Mouse (Mus musculus) cerebellum, adult 8-10 months (tissue): ENCODE results near the gene Fhod1.

Experiments used
- DNase-seq: peaks from one replicate; pipeline ENCODE4 v3.0.0; 2022

Gene Fhod1

DNA sequence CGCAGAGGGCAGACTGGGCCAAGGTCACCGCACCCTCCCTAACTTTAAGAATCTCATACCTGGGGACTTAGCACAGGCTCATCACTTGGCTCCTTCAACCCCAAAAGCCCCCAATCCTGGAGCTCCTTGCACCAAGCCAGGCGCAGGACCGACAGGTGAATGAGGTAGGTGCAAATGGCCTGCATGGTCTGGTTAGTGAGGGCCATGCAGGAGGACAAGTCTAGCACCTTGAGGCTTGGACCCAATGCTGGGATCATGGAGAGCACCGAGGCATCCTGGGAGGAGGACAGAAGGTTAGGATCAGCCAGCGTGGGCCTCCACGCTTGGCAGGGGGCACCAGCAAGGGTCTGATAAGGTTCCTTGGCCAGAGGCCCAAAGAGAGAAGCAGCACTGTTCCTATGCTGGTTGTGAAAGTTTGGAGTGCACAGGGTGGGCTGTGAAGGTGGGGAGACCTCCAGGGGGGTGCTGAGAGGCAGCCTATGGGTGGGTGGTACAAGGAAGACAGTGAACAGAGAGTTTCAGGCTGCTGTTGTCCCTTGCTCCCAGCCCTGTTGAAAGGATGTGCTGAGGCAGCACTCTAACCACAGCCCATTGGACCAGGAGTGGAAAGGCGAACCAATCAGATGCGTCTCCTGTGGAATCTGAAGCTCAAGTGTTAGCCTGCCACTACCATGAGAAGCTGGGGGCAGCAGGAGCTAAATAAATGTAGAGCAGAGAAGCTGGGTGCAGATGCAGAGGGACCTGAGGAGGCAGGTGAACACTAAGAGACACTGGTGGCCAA, 33.9 kb downstream of the Fhod1 start:
- DNase-seq = no peak

DNA sequence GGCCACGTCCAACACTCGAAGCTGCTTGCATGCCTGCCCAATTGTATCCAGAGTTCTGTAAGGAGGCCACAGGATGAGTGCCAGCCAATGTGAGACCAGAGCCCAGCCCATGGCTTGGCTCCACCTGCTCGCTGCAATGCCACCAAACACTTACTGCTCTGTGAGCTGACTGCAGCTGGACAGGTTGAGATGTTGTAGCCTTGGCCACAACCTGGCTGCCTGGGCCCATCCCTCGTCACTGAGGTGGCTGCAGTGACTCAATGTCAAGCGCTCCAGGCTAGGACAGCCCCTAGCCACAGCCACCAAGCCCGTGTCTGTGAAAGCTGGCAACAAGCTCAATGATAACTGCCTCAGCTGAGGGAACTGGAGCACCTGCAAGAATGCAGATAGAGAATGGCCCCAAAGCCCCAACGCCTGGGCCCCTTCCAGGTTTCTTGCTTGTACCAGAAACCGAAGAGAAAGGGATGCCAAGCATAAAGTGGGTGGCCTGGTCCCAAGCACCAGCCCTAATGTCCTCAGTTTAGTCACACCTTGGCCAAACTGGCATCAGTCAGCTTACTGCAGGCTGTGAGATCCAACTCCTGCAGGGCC, 34.8 kb downstream of the Fhod1 start:
- DNase-seq = peak; percentile 39

DNA sequence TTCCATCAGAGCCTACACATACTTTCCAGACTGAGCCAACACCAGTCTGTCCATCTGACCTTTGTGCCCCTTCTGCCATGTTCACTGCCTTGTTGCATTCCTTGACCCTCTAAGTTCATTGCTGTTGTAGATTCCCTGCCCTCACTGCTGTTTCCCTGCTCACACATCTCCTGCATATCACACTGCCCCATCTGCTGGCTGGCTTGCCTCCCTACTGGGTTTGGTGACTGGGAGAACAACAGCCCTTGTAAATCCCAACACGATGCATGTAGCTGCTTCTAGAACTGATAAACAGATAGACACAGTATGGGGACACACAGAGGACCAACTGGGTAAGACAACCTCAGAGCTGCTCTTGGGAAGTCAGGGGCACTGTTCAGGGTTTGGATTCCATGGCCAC, 36.0 kb downstream of the Fhod1 start:
- DNase-seq = no peak

DNA sequence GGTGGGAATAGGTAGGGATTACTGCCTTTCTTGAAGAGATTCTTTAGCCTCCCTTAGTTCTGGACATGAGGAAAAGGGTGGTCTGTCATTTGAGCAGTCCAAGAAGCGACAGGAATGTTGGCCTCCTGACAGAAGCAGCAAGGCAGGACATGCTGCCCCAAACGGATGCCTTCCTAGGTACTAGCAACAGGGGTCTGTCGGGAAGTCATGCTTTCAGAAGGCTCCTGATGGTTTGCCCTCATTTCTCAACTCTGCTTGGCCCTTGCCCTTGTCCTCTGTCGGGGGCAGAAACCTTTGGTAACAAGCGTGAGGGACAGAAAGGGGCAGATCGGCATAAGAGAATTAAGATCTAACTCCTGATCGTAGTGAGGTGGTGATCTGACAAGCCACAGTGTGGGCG, 37.6 kb downstream of the Fhod1 start:
- peak; percentile 49 for DNase-seq

DNA sequence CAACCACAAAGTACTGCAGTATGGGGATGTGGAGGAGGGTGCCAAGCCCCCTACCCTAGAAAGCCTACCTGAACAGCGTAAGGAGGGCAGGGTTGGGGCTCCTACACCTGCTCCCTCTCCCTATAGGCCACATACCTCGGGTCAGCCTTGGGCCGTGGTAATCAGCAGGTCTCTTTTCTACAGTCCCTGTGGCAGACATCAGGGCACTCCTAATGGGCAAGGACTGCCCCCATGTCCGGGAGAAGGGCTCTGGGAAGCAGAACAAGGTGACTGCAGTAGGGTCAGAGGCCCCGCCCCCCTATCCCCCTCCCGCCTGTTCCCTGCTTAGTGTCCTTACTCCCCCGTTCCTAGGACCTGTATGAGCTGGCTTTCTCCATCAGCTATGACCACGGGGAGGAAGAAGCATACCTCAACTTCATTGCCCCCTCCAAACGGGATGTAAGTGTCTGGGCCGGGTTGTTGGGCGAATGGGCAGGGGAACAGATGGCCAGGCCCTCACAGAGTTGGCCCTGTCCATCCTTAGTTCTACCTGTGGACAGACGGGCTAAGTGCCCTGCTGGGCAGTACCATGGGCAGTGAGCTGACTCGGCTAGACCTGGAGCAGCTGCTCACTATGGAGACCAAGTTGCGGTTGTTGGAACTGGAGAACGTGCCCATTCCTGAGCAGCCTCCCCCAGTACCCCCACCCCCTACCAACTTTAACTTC, 38.5 kb downstream of the Fhod1 start:
- peak; percentile 90 for DNase-seq

DNA sequence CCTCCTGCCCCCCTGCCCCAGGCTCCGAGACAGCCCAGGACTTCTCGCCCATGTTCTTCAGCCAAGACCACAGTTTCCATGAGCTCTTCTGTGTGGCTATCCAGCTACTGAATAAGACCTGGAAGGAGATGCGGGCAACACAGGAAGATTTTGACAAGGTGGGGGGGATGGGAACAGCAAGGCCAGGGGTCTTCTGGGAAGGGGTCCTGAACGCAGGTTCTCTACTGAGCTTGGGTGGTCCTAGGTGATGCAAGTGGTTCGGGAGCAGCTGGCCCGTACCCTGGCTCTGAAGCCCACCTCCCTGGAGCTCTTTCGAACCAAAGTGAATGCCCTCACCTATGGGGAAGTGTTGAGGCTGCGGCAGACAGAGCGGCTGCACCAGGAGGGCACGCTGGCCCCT, 39.3 kb downstream of the Fhod1 start:
- peak; percentile 36 for DNase-seq

DNA sequence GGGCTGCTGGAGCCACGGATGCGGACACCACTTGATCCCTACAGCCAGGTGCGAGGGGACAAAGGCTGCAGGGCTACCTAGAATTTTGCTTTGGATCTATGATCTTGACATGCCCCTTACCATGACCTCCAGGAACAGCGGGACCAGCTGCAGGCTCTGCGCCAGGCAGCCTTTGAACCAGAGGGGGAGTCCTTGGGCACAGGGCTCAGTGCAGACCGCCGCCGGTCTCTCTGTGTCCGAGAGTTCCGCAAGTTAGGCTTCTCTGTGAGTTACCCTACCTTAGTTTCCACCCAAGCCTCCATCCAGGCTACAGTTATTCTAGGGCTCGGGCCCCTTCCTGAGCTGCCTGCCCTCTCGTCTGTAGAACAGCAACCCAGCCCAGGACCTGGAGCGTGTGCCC, 40.1 kb downstream of the Fhod1 start:
- DNase-seq = peak; percentile 31

DNA sequence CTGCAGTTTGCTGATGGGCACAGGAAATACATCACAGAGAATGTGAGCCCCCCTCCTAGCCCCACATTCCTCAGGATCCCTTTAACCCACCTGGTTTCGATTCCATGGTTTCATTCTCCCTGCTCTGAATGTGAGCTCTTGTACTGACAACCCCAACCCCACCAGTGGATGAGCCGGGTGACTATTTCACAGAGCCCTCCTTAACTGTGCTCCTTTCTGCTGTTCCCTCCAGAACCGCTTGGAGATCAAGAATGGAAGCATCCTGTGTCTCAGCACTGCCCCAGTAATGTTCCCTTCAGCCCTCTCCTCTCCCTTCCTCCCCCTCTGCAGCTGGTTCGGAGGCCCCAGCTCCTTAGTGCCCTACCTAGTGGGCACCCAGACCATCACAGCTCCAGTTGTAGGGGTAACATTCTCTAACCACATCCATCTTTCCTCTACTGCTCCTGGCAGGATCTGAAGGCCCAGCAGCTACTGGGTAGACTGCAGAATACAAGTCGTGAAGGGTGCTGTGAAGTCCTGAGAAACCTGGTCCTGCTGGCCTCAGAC, 41.5 kb downstream of the Fhod1 start:
- peak; percentile 49 for DNase-seq

DNA sequence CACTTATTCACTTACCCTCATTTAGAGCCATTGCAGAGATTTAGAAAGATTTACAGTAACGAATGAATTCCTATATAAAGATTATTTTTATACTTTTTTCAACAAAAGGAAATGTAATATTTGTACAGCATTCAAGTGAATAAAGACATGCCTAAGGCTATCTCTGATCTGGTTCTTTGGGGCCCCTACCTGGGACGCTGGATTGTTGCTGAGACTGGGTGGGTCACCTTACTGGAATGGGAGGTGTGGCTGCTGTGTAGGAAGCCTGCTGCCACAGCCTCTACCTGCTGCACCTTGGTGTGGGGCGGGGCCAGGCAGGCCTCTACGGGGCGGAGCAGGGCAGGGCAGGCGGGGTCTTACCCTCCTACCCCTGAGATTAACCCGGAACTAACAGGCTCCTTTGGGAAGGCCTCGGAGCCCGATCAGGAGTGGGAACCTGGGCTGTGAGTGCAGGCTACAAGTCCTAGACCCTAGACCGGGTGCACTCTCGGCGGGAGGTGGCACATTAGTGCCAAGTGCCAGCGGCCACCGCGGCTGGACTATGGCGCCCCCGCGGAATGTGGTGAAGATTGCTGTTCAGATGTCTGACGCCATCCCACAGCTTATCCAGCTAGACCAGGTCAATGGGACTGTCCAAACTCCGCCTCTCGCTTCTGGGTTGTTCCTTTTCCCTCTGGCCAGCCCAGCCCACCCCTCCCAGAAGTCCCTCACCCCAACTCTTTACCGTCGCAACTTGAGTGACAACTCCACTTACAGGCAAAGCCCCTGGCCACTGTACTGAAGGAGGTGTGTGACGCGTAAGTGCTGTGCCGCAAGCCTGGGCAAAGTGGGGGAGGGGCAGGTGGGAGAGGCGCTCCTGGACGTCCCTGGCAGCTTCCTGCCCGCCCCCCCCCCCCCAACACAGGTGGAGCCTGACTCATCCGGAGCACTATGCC, 42.3 kb downstream of the Fhod1 start, which contains the start of gene Elmo3:
Gene Elmo3, plus strand, starts transcription at position 391 of the 935 bp plus-strand sequence.
- DNase-seq = peak; percentile 78

DNA sequence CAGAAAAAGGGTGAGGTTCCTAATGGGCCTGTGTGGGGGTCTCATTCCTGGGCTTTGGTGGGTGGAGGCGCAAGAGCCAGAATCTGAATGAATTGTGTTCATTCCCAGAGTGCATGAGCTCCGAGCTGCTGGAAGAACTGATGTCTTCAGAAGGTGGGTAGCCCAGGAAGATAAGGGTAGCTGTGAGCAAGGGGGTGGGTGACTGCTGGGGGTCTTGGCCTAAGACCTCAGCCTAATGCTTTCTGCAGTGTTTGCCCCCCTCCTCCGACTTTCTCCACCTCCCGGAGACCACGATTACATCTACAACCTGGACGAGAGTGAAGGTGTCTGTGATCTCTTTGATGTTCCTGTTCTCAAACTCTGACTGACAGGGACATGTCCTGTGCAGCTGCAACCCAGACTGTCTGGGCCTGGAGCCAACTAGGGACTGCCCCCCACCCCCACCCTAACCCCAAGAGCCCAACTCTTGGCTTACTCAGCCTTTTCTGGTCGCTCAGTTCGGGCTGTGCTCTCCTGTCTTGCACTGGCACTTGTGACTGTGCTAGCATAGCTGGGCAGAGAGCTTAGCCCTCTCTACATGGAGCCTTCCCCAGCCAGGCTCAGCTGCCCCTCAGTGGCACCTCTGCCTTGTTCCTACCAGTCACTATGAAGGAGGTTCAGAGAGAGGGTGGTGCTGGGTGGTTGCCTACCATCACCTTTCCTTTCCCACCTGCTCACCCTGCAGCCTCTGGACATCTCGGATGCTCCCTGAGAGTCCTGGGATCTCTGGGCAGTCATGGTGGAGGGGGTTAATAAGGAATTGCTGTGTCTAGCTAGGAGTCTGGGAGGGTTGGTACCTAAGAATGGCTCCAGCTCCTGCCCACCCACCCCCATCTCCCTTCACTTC, 43.2 kb downstream of the Fhod1 start:
- no peak for DNase-seq

DNA sequence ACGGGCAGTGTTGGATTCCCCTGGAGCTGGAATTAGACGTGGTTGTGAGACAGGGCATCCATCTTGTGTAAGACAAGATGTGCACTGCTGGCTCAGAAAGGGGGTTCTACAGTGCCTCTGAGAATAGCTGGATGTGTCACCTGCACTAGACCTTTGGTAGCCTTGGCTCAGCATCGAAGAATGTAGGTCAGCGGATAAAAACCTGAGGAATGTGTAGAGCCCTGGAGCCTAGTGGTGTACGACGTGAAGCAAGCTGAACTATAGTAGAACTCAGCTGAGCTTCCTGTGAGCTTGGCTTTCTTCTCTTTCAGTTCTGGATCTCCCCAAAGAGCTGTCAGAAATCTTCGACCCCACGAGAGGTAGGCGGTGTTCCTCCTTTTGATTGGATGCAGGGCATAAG, 43.9 kb downstream of the Fhod1 start:
- no peak for DNase-seq

DNA sequence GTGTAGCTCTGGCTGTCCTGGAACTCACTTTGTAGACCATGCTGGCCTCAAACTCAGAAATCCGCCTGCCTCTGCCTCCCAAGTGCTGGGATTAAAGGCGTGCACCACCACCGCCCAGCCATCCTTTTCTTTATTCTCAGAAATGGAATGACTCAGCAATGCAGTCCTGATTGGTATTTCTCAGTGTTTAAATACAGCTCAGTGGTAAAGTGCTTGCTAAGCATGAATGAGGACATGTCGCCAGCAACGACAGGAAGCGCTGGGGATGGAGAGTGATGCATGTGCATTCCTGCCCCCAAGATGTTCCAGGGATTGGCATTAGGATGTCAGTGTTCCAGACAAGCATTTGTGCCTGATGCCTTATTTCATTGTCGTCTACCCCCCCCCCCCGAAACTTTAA, 44.4 kb downstream of the Fhod1 start:
- DNase-seq = no peak

DNA sequence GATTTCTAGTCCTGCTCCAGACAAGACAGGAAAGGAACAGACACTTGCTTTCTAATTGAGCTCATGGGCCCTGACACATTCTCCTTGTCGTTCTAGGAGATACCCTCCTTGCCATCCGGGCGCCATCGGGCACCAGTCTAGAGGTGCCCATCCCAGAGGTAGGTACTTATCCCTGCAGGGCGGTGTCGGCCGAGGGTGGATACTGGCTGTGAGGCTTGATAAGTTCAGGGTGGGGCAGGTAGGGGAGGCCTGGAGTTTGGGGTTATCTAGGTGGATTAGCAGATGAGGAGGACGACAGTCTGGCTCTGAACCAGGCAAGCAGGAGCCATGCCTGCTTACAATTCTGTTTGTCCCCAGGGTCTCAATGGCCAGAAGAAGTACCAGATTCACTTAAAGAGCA, 47.8 kb downstream of the Fhod1 start:
- DNase-seq = no peak

DNA sequence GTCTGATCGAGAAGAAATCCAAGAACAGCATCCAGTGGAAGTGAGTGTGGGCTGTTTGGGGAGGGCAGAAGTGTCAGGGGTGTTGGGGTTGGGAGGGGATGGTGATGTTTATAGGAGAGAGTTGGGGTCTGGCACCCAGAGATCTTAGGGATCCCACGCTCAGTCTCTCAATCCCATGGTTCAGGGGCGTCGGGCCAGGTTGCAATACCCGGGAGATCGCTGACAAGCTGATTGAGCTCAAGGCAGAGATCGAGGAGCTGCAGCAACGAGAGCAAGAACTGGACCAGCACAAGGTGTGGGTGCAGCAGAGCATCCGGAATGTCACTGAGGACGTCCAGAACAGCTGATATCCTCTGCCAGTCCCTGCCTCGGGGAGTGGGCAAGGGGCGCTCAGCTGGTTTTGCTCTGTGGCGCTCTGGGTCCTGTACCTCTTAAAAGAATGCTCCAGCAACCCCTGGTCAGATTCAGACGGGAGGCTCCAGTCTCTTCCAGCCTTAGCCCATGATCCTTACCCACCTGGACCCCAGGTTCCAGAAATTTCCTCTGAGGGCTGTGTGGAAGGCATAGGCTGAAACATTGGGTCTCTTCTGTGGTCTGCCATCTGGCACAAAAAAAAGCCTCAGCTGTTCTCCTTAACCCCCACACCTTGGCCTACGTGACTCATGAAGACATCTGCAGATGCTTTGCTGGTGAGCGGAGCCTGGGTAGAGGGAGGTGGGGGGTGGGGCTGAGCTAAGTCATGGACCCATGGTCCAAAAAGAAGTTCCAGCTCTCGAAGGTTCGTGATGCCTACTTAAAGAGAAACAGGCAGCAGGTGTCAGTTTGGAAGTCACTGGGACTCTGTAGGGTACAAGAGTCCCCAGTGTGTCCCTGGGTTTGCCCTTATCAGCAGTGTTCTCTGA, 49.2 kb downstream of the Fhod1 start:
- DNase-seq = no peak

DNA sequence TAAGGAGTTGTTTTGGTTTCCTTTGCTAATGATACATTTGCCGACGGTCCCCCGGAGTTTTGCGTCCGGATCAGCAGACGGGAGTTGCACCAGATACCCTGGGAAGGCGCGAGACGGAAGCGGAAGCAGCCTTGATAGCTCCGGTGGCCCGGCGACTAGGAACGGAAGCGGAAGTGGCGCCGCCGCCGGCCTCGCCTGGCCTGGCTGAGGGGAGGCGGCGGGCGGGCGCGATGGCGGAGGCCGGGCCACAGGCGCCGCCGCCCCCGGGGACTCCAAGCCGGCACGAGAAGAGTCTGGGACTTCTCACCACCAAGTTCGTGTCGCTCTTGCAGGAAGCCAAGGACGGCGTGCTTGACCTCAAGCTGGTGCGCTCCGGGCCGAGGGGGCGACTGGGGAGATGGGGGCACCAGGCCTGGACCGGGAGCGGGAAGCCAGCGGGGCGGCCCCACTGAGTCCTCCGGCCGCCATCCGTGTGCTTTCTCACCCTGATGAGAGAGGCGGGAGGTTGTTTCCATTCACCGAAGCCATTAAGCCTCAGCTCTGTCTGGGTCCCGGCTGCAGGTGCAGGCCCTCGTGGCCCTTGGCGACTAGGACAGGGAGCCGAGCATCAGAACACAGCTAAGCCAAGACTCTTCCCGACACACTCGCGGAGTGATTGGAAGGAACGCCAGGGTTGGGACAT, 50.1 kb downstream of the Fhod1 start, which contains the start of gene E2f4:
Gene E2f4, plus strand, starts transcription at position 153 of the 682 bp plus-strand sequence.
- DNase-seq = peak; percentile 88

DNA sequence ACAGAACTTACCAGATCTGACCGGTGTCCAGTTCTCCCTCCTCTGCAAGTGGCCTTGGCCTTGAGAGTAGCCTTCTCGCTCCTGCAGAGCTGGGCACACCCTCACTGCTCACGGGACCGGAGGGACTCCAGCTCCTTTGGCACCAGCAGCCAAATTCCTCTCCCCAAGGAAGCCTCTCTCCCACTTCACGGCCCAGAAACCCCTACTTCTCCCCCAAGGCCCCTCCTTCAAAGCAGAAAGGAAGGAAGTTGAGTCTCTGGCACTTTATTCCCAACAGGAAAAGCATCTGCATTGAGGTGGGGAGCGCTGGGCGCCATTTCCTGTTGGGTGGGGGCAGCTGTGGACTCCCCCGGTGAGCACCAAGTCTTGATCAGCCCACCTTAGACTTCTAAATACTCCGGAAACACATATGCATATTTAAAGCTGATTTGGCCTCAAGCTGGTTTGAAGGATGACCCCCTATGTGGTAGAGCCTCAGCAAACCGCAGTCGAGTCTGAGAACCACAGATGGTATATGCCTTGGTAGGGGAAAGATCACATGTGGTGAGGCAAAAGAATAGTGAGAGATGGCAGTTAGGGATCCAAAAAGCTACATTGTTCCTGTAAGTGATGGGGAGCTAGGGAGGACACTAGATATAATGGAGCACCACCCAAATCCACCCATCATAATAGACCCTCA, 51.7 kb downstream of the Fhod1 start, which contains the start of gene Exoc3l:
Gene Exoc3l, minus strand, starts transcription at position 207 of the 679 bp plus-strand sequence.
- no peak for DNase-seq

DNA sequence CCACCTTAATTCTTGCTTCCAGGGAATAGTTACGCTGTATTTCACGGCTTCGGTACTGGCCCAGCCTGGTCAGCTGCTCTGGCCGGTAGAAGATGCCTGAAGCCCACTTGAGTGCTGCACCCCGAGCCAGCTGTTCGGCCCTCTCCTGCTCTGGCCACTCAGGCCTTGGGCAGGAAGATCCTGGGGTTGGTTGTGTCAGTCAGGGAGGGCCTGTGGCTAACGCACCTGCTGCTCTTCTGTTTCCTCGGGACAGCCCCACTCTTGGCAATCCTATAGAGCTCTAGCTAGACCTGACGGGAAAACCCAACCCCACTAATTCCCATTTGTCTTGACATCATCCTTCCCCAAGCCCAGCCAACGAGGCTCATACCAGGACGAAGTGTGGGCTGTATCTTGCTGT, 52.5 kb downstream of the Fhod1 start:
- DNase-seq = no peak

DNA sequence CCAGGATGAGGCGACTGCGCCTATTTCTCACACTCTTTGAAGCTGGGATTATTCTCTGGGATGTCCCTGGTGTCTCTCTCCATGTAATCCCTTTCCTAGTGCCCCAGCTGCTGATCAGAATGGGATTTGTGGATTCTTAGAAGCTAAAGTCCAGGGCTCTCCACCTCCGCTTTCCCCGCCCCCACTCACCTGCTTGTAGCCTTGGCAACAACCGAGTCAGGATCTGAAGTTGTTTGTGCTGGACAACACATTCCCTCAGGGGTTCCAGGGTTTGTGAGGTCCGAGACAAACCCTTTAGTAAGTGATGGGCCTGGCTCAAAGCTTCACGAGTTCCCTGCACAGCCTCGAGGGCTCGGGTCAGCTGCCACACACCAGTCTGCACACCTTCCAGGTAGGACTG, 53.0 kb downstream of the Fhod1 start:
- DNase-seq = no peak

DNA sequence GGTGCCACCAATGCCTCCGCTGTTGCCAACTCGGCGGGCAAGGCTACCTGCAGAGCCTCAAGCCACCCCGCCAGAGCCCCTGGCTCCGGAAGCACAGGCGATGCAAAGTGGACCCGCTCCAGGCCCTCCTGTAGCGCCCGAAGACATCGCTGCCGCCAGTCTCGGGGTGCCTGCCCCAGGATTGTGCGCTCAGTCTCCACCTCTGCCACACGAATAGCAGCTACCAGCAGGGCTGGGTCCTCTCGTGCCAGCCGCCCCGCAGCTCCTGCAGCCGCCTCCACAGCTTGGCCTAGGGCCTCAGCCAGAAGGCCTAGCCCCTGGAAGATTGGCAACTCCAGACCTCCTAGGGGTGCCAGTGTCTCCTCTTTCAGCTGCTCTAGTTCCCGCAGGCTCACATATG, 54.3 kb downstream of the Fhod1 start:
- DNase-seq = peak; percentile 79
